Mouse (Mus musculus): ENCODE measurements around the gene Rnf150. TPM values are rescaled to one million over a fixed set of nuclear protein-coding genes. Genes with fewer than 3 reads are reported as not detected.

Rnf150 gene
- total RNA-seq, 2 experiments from 2014 or later = 46.6 to 48.4 TPM

Other genes starting within 250 kb of the Rnf150 start
- gene Zfp330, start 89.2 kb upstream of the Rnf150 start, total RNA-seq (2021) = 10 to 100 TPM; 34.4 to 36.5 TPM

All from layer of hippocampus, postnatal 36 days (tissue).